Mouse (Mus musculus) right cerebral cortex, postnatal 10 days (tissue): ENCODE measurements at regions not wholly inside any gene's neighbourhood (a gene's known extent, or its start where the extent isn't known, plus 50 kb on each side); places are given as distances from the start of the nearest gene placed in this dataset.

Experiments used
- DNase-seq, 2 experiments: peaks; one replicate each; pipeline ENCODE4 v3.0.0; 2021; ENCODE audit warnings: low spot score in 2 of 2

DNA sequence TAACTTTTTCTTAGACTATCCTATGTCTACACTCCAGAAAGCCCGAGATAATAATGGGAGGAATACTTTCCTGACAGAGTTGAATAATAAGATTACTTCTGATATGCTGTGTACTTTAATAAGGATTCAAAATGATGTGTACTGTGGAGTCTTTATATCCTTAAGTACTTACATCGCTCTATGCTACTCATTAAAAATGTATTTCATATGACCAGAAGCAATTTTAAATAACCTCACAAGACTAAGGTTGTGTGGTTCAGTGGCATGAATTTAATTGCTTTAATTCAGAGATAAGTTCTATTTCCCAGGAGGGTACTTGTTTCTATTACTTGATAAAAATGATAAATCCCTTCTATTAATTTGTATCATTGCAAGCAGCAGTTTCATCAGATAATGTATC lies 352.7 kb upstream of the Tmeff2 start:
- DNase-seq: no peak

DNA sequence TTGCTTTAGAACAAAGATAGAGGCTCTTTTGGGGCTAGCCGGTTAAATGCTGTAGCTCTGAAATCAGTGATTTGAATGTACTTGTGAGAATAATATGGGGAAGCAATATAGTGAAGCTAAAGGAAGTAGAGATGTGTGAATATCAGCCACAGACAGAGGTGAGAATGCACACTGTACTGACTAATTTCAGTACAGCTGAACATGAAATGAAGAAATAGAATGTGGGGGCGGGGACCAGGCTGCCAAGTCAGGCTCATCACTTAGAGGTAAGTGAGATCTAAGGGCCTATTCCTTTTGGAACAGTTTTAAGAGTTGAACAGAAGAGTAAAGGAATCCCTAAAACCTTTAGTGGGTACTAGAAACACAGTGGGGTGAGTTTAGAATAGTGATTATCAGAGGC lies 328.4 kb upstream of the Tmeff2 start:
- peak in 1 of 2 experiments; percentile 18 for DNase-seq
